Mouse (Mus musculus): ENCODE data around the gene Itprid2.
"Not testable (repeated sequence)": the region's sequence is repeated elsewhere in the genome, so short reads cannot be mapped to it uniquely, and the experiment has no call there.

Itprid2 gene

GRCm38 (mm10) chr2:79634528-79635400 lies at the start of gene Itprid2:
Gene Itprid2, plus strand, starts transcription at chr2:79635352.
- DNase-seq = peak; percentile 98

DNA sequence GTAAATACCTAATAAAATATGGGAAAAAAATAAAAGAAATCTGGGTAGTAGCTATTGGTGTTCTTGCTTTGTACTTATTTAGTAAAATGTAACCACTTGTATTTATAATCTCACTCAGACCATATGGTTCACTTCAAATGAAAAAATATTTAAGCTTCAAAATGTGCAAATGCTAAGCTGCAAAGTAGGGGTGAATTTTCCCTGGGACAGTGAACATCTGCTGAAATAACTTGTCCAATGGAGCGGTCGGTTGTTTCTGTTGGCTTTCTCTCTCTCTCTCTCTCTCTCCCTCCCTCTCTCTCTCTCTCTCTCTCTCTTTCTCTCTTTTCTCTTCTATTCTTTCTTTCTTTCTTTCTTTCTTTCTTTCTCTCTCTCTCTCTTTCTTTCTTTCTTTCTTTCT lies 39.0 kb upstream of the Itprid2 start:
- no peak for DNase-seq

- peak; percentile 4 for DNase-seq
These were observed 38.1 kb upstream of the Itprid2 start for GRCm38 (mm10) chr2:79597090-79597489.

- DNase-seq = not testable (repeated sequence)
These were observed 34.0 kb upstream of the Itprid2 start for GRCm38 (mm10) chr2:79601109-79601508.

DNA sequence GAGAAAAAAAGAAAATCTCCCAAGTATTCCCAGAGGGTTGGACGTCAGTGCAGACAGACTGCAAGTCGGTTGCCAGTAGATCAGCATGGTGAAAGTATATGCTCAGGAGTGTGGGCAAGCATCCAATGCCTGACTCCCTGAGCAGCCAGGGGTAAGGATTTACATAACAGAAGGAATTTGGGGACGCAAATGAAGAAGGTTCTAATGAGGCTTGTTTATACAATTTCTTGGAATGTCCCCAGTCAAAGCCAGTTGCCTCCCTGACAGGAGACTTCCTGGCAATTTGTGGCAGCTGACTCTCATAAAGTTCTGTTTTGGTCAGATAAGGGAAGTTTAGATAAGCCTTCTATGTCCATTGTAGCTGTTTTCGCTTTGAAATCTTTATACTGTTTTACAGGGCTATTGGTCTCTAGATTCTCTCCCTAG lies 33.4 kb upstream of the Itprid2 start:
- no peak for DNase-seq

- no peak for DNase-seq
These were observed 32.8 kb upstream of the Itprid2 start for GRCm38 (mm10) chr2:79602306-79602705.

GRCm38 (mm10) chr2:79603363-79603762 lies 31.8 kb upstream of the Itprid2 start:
- no peak for DNase-seq

DNA sequence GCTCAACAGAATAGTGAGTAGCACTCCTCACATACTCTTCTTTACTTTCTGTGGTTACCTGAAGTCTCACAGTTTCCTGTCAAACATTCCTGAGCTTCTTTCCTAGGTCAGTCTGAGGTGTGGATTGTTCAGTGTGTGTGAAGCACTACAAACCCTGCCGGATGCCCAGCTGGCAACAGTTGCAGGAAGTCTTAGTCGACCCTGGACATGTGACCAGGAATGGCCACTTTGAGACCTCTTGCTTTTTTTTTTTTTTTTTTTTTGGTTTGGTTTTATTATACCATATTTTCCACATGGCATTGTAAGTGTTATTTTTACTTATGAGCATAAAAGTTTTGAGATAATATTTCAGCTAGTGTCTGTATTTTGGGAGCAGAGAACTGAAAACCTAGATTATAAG lies 29.1 kb upstream of the Itprid2 start:
- no peak for DNase-seq

- no peak for DNase-seq
These were observed 28.0 kb upstream of the Itprid2 start for GRCm38 (mm10) chr2:79607181-79607580.

GRCm38 (mm10) chr2:79608301-79609074 lies 26.7 kb upstream of the Itprid2 start:
- DNase-seq = no peak

- no peak for DNase-seq
These were observed 24.3 kb upstream of the Itprid2 start for GRCm38 (mm10) chr2:79610894-79611293.

GRCm38 (mm10) chr2:79618145-79618544 lies 17.0 kb upstream of the Itprid2 start:
- DNase-seq = no peak

DNA sequence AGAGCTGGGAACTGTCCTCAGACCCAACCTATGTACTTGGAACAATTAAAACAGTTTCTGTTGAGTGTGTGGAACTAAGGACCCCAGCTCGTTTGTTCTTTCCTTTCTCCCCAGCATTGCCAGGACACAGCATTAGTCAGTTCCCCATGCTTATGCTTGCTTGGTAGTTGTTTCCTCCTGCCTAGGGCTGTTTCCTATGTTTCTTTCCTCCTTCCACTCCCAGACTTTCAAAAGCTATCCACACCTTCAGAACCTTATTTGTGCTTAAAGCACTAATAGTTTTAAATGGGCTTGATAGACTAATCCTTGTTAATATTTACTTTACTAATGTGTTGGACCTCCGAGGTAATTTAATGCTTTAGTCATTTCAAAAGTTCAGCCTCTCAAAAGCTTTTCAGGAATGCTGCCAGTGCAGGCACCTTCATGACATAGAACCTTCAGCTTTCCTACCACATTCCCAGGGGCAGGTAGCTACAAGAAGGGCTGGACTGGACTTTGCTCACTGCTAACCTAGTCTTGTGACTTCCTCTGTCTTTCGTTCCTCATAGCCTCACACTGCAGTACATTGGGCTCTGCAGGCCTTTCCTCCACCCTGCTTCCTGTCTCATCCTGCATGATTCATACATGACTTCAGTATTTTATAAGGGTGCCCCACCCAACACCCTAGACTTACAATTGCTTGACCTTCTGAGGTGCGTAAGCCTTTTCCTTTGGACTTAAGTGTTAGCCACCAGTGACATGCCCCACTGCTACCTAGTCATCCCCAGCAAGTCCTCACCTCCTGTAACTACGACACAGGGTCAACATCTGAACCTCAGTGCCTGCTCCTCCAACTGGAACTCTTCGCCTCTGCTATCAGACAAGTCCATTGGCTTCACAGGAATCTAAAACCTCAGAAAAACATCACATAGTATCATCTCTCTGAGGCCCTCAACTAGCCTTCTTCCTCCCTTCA lies 16.3 kb upstream of the Itprid2 start:
- no peak for DNase-seq

DNA sequence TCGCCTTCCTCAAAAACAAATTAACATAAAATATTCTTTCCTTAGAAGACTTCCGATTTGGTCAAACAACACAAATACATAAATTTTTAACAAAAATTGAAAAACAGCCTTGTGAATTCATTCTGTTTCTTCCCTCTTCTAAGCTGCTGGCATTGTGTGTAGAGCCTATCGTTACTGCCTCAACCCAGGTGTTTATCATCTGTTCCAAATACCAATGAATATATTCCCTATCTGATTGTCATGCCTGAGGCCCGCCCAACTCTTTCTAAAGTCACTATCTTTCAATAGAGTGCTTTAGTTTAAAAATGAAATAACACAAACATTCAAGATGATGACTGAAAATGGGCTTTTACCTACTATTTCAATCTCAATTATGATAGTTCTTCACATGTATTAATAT lies 11.9 kb upstream of the Itprid2 start:
- no peak for DNase-seq

DNA sequence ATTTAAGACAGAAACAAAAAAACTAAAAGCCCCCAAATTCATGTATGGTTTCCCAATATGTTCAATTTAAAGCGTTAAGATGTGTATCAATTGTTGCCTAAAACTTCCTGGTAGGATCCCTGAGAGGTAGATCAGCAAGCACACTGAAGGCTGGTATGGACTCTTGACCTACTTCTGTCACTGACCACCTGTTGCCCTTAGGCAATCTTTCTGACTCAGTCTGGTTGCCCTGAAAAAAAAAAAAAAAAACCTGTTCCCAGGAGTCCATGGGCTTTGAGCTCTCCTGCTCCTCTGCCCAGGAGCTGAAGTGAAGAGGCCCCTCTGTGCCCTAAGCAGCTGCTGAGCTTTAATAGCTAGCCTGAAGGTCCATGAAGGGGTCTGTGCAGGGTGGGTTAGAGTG lies 7.5 kb upstream of the Itprid2 start:
- DNase-seq = peak; percentile 23

- DNase-seq = no peak
These were observed 4.9 kb upstream of the Itprid2 start for GRCm38 (mm10) chr2:79630231-79630630.

DNA sequence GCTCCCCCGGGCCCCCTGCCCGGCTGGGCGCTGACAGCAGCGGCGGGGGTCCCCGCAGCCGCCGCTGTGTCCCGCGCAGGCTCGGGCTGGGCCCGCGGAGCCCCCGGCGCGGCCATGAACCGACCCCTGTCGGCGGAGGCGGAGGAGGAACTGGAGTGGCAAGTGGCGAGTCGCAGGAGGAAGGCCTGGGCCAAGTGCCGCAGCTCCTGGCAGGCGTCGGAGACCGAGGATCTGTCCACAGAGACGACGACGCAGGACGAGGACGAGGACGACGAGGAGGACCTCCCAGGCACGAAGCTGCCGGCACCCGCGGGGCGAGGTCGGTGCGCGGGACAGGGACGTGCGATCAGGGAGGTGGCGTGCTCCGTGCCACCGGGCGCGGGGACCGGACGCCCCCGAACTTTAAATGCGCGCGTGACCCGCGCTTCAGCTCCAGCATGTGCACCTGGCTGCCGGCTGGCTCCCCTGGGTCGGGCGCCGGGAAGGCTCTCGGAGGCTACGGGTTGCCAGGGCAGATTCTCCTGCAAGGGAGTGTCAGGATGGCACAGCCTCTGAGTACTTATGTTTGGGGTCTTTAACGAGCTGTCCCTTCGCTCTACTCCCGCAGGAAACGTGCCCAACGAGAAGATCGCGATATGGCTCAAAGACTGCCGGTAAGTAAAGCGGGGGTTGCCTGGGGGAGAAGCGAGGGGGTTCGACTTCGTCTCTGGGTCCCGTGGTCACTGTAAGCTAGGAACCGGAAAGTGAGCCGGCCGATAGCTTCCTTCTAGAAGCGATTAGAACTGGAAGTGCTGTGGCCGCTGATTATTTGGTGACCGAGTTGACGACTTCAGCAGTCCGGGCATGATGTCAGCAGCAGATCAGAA lies 507 bp downstream of the Itprid2 start:
- DNase-seq = peak; percentile 69

DNA sequence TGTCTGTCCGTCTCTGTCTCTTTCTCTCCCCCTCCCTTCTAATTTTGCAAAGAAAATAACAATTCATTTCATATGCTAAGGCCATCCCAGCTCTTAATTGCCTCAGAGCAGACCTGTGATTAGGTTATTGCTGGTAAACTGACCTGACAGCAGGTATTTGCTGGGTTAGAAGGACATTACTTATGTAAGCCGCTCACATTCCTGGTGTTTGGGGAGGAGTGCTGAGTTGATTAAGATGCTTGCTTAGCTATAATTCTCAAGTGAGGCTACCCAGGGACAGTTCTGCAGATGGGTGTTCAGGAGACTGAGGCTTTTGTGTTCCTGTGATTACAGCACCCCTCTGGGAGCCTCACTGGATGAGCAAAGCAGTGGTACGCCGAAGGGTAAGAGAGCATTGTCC lies 3.8 kb downstream of the Itprid2 start:
- peak; percentile 22 for DNase-seq

- DNase-seq = peak; percentile 67
These were observed 11.1 kb downstream of the Itprid2 start for GRCm38 (mm10) chr2:79646237-79646688.

DNA sequence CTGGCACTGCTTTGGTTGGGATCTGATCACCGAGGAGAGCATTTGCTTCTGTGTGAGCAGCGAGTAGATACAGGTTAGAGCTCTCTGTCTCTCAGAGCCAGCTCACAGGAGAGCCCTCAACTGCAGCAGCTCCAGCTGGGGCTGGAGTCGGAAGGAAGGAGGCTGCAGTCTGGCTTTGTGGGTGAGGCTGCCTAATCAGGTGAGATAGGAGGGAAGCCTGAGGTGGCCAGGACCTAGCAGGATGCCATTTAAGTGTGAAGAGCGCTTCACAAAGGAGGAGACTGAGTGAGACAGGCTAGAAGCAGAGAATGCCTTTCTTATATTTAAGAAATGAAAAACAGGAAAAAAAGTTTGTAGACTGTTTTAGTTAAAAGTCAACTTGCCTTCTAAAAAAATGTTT lies 11.9 kb downstream of the Itprid2 start:
- DNase-seq = no peak

GRCm38 (mm10) chr2:79647728-79648127 lies 12.6 kb downstream of the Itprid2 start:
- DNase-seq = no peak

GRCm38 (mm10) chr2:79651185-79651584 lies 16.0 kb downstream of the Itprid2 start:
- no peak for DNase-seq
